Mouse (Mus musculus) bone marrow, adult 2 months (tissue): ENCODE measurements at regions not wholly inside any gene's neighbourhood (a gene's known extent, or its start where the extent isn't known, plus 50 kb on each side); places are given as distances from the start of the nearest gene placed in this dataset.

Experiments used
- H3K27ac ChIP-seq: fragments of 200-500 bp; 2 replicates; pipeline ENCODE4 v1.5.1; 2012; ENCODE audit warnings: low read depth, mild to moderate bottlenecking, control low read depth, inconsistent platforms, low read length; ENCODE audit not compliant: control insufficient read depth, poor library complexity, insufficient read depth
- H3K4me1 ChIP-seq: fragments of 200-500 bp; 2 replicates; pipeline ENCODE4 v1.6.1; 2011; ENCODE audit warnings: low read length; ENCODE audit not compliant: control insufficient read depth, insufficient read depth
- H3K4me3 ChIP-seq: fragments of 200-500 bp; replicated peaks from 2 replicates; pipeline ENCODE3; 2011; ENCODE audit warnings: mild to moderate bottlenecking, low read depth, low read length, control low read depth; ENCODE audit not compliant: control insufficient read depth
- CTCF ChIP-seq: fragments of 200-500 bp; IDR thresholded peaks from 2 replicates; pipeline ENCODE4 v1.5.1; 2011; ENCODE audit warnings: low read length, control low read depth; ENCODE audit not compliant: control insufficient read depth, insufficient read depth
- POLR2A ChIP-seq: fragments of 200-500 bp; IDR thresholded peaks from 2 replicates; pipeline ENCODE4 v1.6.1; 2011; ENCODE audit warnings: low read depth, mild to moderate bottlenecking, control low read depth, low read length, borderline replicate concordance; ENCODE audit not compliant: control insufficient read depth
- WGBS: fragments of 180-500 bp; shearing (Covaris S2); methylation state at CpG from one replicate; pipeline ENCODE4 v1.1.7; 2018; 5-methylcytosine and 5-hydroxymethylcytosine counted together

- Histone ChIP-seq H3K27ac (no peak overlapping the region), H3K4me3 (no peak overlapping the region), H3K4me1 (no peaks in the 10 kb centered on the region)
- no peak for TF ChIP-seq POLR2A
- no peak for TF ChIP-seq CTCF
- WGBS = 82% methylated on average over 7 of the region's 7 CpGs
Observed at GRCm38 (mm10) chr9:24833766-24834165, 59.7 kb upstream of the Tbx20 start.

- WGBS = 57% methylated on average over 7 of the region's 7 CpGs
- no peak overlapping the region for H3K27ac ChIP-seq
- no peak for TF ChIP-seq POLR2A
- no peak for TF ChIP-seq CTCF
- no peaks in the 10 kb centered on the region for H3K4me1 ChIP-seq
- H3K4me3 ChIP-seq = no peak overlapping the region
Observed at GRCm38 (mm10) chr9:24848210-24848609, 74.1 kb upstream of the Tbx20 start.

- no peak for TF ChIP-seq CTCF
- no peak for TF ChIP-seq POLR2A
- H3K4me1 ChIP-seq = no peaks in the 10 kb centered on the region
- no peak overlapping the region for H3K27ac ChIP-seq
- 71% methylated on average over 2 of the region's 2 CpGs for WGBS
- H3K4me3 ChIP-seq = no peak overlapping the region
Observed at GRCm38 (mm10) chr9:24859459-24859858, 85.4 kb upstream of the Tbx20 start.

- WGBS = 67% methylated on average over 4 of the region's 4 CpGs
- H3K4me1 ChIP-seq = no peaks in the 10 kb centered on the region
- no peak overlapping the region for H3K4me3 ChIP-seq
- H3K27ac ChIP-seq = no peak overlapping the region
- TF ChIP-seq POLR2A (no peak), CTCF (no peak)
Observed at GRCm38 (mm10) chr9:24866390-24867173, 92.5 kb upstream of the Tbx20 start.

- H3K27ac ChIP-seq = no peak overlapping the region
- H3K4me3 ChIP-seq = no peak overlapping the region
- TF ChIP-seq POLR2A = no peak
- no peak for TF ChIP-seq CTCF
- 76% methylated on average over 1 of the region's 1 CpGs for WGBS
- H3K4me1 ChIP-seq = no peaks in the 10 kb centered on the region
Observed at GRCm38 (mm10) chr9:24868746-24869145, 94.6 kb upstream of the Tbx20 start.

- WGBS = 46% methylated on average over 13 of the region's 13 CpGs
- Histone ChIP-seq H3K4me1 (no peaks in the 10 kb centered on the region), H3K27ac (no peak overlapping the region), H3K4me3 (no peak overlapping the region)
- TF ChIP-seq POLR2A (no peak), CTCF (no peak)
Observed at GRCm38 (mm10) chr9:24874434-24875143, 100.5 kb upstream of the Tbx20 start.

GRCm38 (mm10) chr9:24878384-24879174, 104.5 kb upstream of the Tbx20 start:
- no peak overlapping the region for H3K27ac ChIP-seq
- 70% methylated on average over 8 of the region's 8 CpGs for WGBS
- H3K4me3 ChIP-seq = no peak overlapping the region
- H3K4me1 ChIP-seq = no peaks in the 10 kb centered on the region
- no peak for TF ChIP-seq CTCF
- no peak for TF ChIP-seq POLR2A

- 3% methylated on average over 1 of the region's 1 CpGs for WGBS
- TF ChIP-seq POLR2A = no peak
- TF ChIP-seq CTCF = no peak
- H3K27ac ChIP-seq = no peak overlapping the region
- no peak overlapping the region for H3K4me3 ChIP-seq
- H3K4me1 ChIP-seq = no peaks in the 10 kb centered on the region
Observed at GRCm38 (mm10) chr9:24879662-24880061, 105.6 kb upstream of the Tbx20 start.
